Mouse (Mus musculus) liver, postnatal 0 days (tissue): ENCODE measurements around the gene Rnf150.

Experiments
- CTCF ChIP-seq: sonication (generic); IDR thresholded peaks from 2 replicates; pipeline ENCODE4 v1.5.1; 2016; ENCODE audit warnings: antibody characterized with exemption, low read depth
- EP300 ChIP-seq: IDR thresholded peaks from 2 replicates; pipeline ENCODE4 v1.6.1; 2016; ENCODE audit warnings: antibody characterized with exemption, low read depth, mild to moderate bottlenecking

- TF ChIP-seq CTCF (no peak), EP300 (no peak)
Measured at GRCm38 (mm10) chr8:82967879-82968678, 104.9 kb downstream of the Rnf150 start.
